Mouse (Mus musculus) heart, embryonic 11.5 days (tissue): ENCODE data around the gene Setd5. TPM values are rescaled to one million over a fixed set of nuclear protein-coding genes. Genes with fewer than 3 reads are reported as not detected.

Experiments
- ATAC-seq: fragments of 200-750 bp; cut with Nextera tagmentation; replicated peaks from 2 replicates; pipeline ENCODE4 v1.8.0; 2017; ENCODE audit warnings: moderate library complexity; ENCODE audit not compliant: insufficient number of reproducible peaks, low FRiP score, low TSS enrichment
- H3K27ac ChIP-seq: fragments of 300-500 bp; sonication (generic); 2 replicates; pipeline ENCODE4 v1.5.1; 2014; ENCODE audit warnings: mild to moderate bottlenecking, low read depth, low read length
- H3K27me3 ChIP-seq: fragments of 300-500 bp; sonication (generic); 2 replicates; pipeline ENCODE4 v1.6.1; 2014; ENCODE audit warnings: mild to moderate bottlenecking, low read length, mixed read lengths; ENCODE audit not compliant: control insufficient read depth, insufficient read depth
- H3K36me3 ChIP-seq: fragments of 300-500 bp; sonication (generic); 2 replicates; pipeline ENCODE4 v1.6.1; 2014; ENCODE audit warnings: mild to moderate bottlenecking, low read length, moderate library complexity, mixed read lengths; ENCODE audit not compliant: control insufficient read depth, insufficient read depth
- H3K4me1 ChIP-seq: fragments of 300-500 bp; sonication (generic); 2 replicates; pipeline ENCODE4 v1.6.1; 2014; ENCODE audit warnings: low read length; ENCODE audit not compliant: control insufficient read depth, insufficient read depth
- H3K4me2 ChIP-seq: fragments of 300-500 bp; sonication (generic); 2 replicates; pipeline ENCODE4 v1.6.1; 2014; ENCODE audit warnings: mild to moderate bottlenecking, moderate library complexity
- H3K4me3 ChIP-seq: fragments of 300-500 bp; sonication (generic); 2 replicates; pipeline ENCODE4 v1.5.1; 2014; ENCODE audit warnings: low read depth, low read length
- H3K9ac ChIP-seq: fragments of 300-500 bp; sonication (generic); 2 replicates; pipeline ENCODE4 v1.6.1; 2014; ENCODE audit warnings: mild to moderate bottlenecking, low read depth, low read length, moderate library complexity
- H3K9me3 ChIP-seq: fragments of 300-500 bp; sonication (generic); replicated peaks from 2 replicates; pipeline ENCODE4 v1.6.1; 2016; ENCODE audit warnings: low read length; ENCODE audit not compliant: control insufficient read depth
- WGBS: fragments of 180-500 bp; shearing (Covaris S2); extraction: QIAGEN DNeasy Blood & Tissue Kit; methylation state at CpG from one replicate; pipeline ENCODE4 v1.1.7; 2014; ENCODE audit not compliant: insufficient replicate concordance; 5-methylcytosine and 5-hydroxymethylcytosine counted together
- polyA plus RNA-seq: library from polyadenylated mRNA; unstranded; fragments of >200 nt; fragmentation: Nextera tagmentation; extraction: Ambion mirVana; gene quantifications from 2 replicates; pipeline ENCODE4 v1.2.1, GENCODE M21; 2014

The Setd5 gene
- polyA plus RNA-seq, 1 experiment from 2014 or later = 86.9 TPM

GRCm38 (mm10) chr6:113047016-113047746, 30.0 kb upstream of the Setd5 start:
- Histone ChIP-seq H3K9ac (peak overlapping the region; percentile 81), H3K36me3 (peaks cover 11% of the 10 kb centered on the region), H3K4me1 (peaks cover 9% of the 10 kb centered on the region; the same call in 1 of the 2 replicates), H3K4me3 (peak overlapping the region; percentile 67), H3K27ac (peak overlapping the region; percentile 93), H3K9me3 (no peaks in the 10 kb centered on the region), H3K27me3 (no peaks in the 10 kb centered on the region), H3K4me2 (peak overlapping the region; percentile 94)
- no peak for ATAC-seq
- WGBS = 57% methylated on average over 15 of the region's 15 CpGs

DNA sequence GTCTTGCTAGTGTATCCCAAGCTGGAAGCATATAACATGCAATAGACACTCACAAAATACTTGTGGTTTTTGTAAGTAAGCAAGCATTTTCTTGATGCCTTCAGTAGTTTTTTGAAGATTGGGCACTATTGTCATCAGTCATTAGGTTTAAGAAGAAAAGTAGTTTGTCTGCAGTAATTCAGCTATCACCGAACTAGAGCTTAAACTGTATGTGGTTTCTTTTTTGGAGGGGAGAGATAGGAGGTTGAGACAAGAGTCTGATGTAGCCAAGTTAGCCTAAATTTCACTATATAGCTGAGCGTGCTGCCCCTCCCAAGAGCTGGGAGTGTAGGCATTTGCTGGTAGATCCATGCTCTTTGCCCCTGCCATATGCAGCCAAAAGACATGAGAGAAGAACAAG, 28.8 kb upstream of the Setd5 start:
- WGBS = 95% methylated on average over 2 of the region's 2 CpGs
- H3K27me3 ChIP-seq = no peaks in the 10 kb centered on the region
- no peak for ATAC-seq
- H3K9ac ChIP-seq = no peak overlapping the region
- no peak overlapping the region for H3K27ac ChIP-seq
- peaks cover 11% of the 10 kb centered on the region for H3K36me3 ChIP-seq
- H3K4me3 ChIP-seq = no peak overlapping the region
- peaks cover 9% of the 10 kb centered on the region; the same call in 1 of the 2 replicates for H3K4me1 ChIP-seq
- H3K4me2 ChIP-seq = no peak overlapping the region
- H3K9me3 ChIP-seq = no peaks in the 10 kb centered on the region

DNA sequence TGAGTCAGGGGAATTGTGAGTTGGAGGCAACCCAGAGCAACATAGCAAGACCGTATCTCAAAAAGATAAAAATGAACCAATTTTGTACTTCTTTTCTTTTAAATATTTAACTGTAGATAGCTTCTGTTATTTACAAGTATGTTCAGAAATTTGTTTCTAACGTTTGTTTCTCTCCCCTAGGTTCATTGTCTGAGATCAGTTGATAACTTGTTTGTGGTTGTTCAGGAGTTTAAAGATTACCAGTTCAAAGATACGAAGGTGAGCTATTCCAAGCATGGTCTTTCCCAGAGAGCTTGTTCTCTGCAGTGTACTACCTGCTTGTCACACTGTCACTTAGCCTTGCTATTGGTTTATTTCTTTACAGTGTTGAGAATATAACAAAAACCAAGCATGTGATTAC, 28.0 kb upstream of the Setd5 start:
- 83% methylated on average over 3 of the region's 3 CpGs for WGBS

GRCm38 (mm10) chr6:113052972-113053371, 24.2 kb upstream of the Setd5 start:
- H3K27ac ChIP-seq = no peak overlapping the region
- 63% methylated on average over 3 of the region's 3 CpGs for WGBS
- peaks cover 25% of the 10 kb centered on the region for H3K36me3 ChIP-seq
- no peaks in the 10 kb centered on the region for H3K27me3 ChIP-seq
- H3K9me3 ChIP-seq = no peaks in the 10 kb centered on the region
- ATAC-seq = no peak
- no peak overlapping the region for H3K4me3 ChIP-seq
- no peak overlapping the region for H3K4me2 ChIP-seq
- H3K4me1 ChIP-seq = 0 out of 2 replicates have a peak, but pooled peaks cover 2% of the 10 kb centered on the region
- no peak overlapping the region for H3K9ac ChIP-seq

More for the DNA sequence above, 28.0 kb upstream of the Setd5 start:
- H3K27me3 ChIP-seq = no peaks in the 10 kb centered on the region
- H3K4me3 ChIP-seq = no peak overlapping the region
- no peaks in the 10 kb centered on the region for H3K9me3 ChIP-seq
- no peak for ATAC-seq
- peaks cover 11% of the 10 kb centered on the region for H3K36me3 ChIP-seq
- H3K4me1 ChIP-seq = peaks cover 9% of the 10 kb centered on the region; the same call in 1 of the 2 replicates
- H3K4me2 ChIP-seq = no peak overlapping the region
- H3K9ac ChIP-seq = no peak overlapping the region
- H3K27ac ChIP-seq = no peak overlapping the region

DNA sequence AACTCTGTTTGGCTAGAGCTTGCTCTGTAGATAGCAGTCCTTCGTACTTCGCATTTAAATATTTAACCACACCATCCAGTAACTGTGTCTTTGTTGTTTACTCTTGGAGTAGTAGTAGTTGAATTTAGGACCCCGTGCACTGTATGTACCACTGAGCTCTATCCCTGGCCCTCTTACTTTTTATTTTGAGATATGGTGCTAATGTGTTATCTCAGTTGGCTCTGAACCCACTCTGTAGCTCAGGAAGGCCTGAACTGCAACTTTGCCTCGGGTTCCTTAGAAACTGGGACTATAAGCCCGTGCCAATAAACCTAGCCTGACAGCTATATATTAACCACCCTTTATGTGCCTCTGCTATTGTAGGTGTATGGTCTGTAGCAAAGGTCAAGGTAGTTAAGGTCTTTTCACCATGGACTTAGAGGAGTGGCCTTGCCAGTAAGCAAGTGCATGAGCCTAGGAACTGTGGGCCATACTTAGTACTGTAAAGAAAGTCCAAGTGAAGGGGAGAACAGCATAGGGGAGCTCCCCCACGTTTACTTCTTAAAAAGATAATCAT, 22.5 kb upstream of the Setd5 start:
- Histone ChIP-seq H3K4me1 (no peaks in the 10 kb centered on the region), H3K4me2 (no peak overlapping the region), H3K27ac (no peak overlapping the region), H3K36me3 (peaks cover 21% of the 10 kb centered on the region), H3K4me3 (no peak overlapping the region), H3K9me3 (no peaks in the 10 kb centered on the region), H3K27me3 (no peaks in the 10 kb centered on the region), H3K9ac (no peak overlapping the region)
- WGBS = 87% methylated on average over 6 of the region's 6 CpGs
- ATAC-seq = no peak

DNA sequence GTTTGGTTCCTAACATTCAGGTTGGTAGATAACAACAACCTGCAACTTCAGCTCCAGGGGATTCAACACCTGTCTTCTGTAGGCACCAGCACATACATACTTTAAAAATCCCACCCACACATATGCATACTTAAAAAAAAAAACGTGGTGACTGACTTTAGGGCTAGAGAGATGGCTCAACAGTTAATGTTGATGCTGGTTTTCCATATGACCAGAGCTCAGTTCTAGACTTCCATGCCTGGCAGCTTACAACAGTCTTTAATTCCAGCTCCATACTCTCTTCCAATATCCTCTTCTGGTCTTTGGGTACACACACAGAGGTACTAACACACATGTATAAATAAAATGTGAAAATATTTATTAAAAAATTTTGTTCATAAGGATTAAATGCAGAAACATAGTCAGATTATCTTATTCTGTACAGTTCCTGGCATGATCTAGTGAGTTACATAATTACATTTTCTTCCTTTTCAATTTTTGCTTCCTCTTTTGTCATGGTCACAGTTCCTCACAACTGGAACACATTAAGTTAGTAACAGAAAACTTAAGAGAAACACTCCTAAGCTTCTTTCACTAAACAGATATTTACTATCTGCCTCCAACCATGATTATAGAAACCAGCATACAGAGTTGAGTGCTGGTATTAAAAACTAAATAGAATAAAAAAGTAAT, 16.1 kb upstream of the Setd5 start:
- peaks cover 29% of the 10 kb centered on the region for H3K36me3 ChIP-seq
- H3K9ac ChIP-seq = no peak overlapping the region
- H3K4me1 ChIP-seq = no peaks in the 10 kb centered on the region
- no peak overlapping the region for H3K4me2 ChIP-seq
- H3K4me3 ChIP-seq = no peak overlapping the region
- ATAC-seq = no peak
- no peaks in the 10 kb centered on the region for H3K9me3 ChIP-seq
- H3K27me3 ChIP-seq = no peaks in the 10 kb centered on the region
- H3K27ac ChIP-seq = no peak overlapping the region
- 78% methylated on average over 1 of the region's 1 CpGs for WGBS

DNA sequence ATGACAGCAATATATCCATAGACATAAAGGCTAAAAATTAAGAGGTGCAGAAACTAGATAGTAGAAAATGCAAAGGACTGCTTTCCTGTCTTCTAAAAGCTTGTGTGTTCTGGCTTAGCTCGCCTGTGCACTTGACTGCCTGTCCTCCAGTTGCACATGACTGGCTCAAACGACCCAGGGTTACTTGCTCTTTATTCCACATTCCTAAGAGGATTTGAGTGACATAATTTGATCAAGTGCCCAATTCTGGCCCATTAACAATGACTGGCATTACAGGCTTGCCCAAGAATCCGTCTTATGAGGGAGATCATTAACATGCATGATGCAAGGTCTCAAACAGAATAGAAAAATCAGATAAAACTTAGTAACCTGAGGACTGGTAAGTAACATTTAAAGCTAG, 14.9 kb upstream of the Setd5 start:
- Histone ChIP-seq H3K4me1 (no peaks in the 10 kb centered on the region), H3K4me3 (no peak overlapping the region), H3K9ac (no peak overlapping the region), H3K27ac (no peak overlapping the region), H3K27me3 (no peaks in the 10 kb centered on the region), H3K36me3 (peaks cover 32% of the 10 kb centered on the region), H3K4me2 (no peak overlapping the region), H3K9me3 (no peaks in the 10 kb centered on the region)
- ATAC-seq = no peak
- WGBS = 72% methylated on average over 3 of the region's 3 CpGs

DNA sequence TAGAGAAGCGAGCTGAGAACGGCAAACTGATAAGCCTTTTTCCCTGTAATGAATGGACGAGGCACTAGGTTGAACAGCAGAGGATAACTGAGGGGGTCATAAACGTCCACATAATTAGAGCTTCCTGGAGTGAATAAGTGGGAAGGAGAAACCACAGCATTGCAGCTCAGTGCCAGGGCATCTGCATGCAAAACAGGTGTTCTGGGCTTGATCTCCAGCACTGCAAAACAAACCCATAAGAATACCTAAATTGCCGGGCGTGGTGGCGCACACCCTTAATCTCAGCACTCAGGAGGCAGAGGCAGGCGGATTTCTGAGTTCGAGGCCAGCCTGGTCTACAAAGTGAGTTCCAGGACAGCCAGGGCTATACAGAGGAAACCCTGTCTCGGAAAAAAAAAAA, 13.8 kb upstream of the Setd5 start:
- Histone ChIP-seq H3K4me3 (no peak overlapping the region), H3K27ac (no peak overlapping the region), H3K4me1 (no peaks in the 10 kb centered on the region), H3K4me2 (no peak overlapping the region), H3K27me3 (no peaks in the 10 kb centered on the region), H3K36me3 (peaks cover 30% of the 10 kb centered on the region), H3K9me3 (no peaks in the 10 kb centered on the region), H3K9ac (no peak overlapping the region)
- ATAC-seq = no peak
- whole genome bisulfite sequencing = 84% methylated on average over 10 of the region's 10 CpGs
